Mouse (Mus musculus): ENCODE data around the gene Ppp3r1. TPM values are rescaled to one million over a fixed set of nuclear protein-coding genes. Genes with fewer than 3 reads are reported as not detected.

Gene Ppp3r1
- total and polyA plus RNA-seq, 3 experiments, result 31.8 to 128 (median 116) TPM

DNA sequence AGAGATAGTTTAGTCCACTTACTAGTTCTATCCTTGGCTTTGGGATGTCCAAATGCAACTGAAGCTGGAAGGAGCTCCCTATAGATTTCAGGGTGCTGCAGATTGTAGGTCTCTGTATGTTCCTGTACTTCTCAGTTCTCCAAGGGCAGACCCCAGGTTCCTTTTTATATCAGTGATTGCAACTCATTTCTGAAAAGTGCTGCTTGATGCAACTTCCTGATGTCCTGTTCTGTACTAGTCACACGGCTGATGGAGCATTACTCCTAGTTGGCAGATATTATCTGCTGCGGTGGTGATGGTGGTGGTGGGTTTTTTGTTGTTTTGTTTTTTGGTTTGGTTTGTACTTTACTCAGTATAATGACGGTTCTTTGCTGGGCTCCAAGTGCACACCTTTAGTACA lies 21.7 kb downstream of the Ppp3r1 start:
- peaks cover 6% of the 10 kb centered on the region for H3K9me3 ChIP-seq (replicated peaks; ENCODE audit: low read length)
- peaks cover 0 to 22% of the 10 kb centered on the region in 2 experiments for H3K36me3 ChIP-seq (replicated peaks in 1 of 2; ENCODE audit: control insufficient read depth in 1 of 2, insufficient read depth in 1 of 2, low read length in 1 of 2)
- no peaks in the 10 kb centered on the region for H3K27me3 ChIP-seq (replicated peaks)
- no peak overlapping the region for H3K4me2 ChIP-seq (ENCODE audit: insufficient read depth, low read depth, poor library complexity, severe bottlenecking)
- H3K27ac ChIP-seq (ENCODE audit: insufficient read depth, low read depth), result no peak overlapping the region
- in situ Hi-C loops (cut with MboI; ENCODE audit: low pct_ligation_motif_present, low pct_unique_long_range_greater_than_20kb, low sequenced_read_pairs) (no loop called here), dilution Hi-C loops (cut with MboI; ENCODE audit: extremely low pct_ligation_motif_present, extremely low pct_unique_long_range_greater_than_20kb, low sequenced_read_pairs) (no loop called here)
- no peak overlapping the region for H3K9ac ChIP-seq (ENCODE audit: insufficient read depth, low read depth)
- TF ChIP-seq MAFK (IDR thresholded peaks at IDR 0.05; ENCODE audit: insufficient replicate concordance, low read length), result no peak
- TF ChIP-seq MAX (IDR thresholded peaks at IDR 0.05; ENCODE audit: low read length), result no peak
- TF ChIP-seq CTCF (conservative IDR thresholded peaks at IDR 0.05 in 1 of 2, IDR thresholded peaks at IDR 0.05 in 1 of 2; ENCODE audit: low read depth in 2 of 2, low read length in 2 of 2), result no peak
- TF ChIP-seq ZMIZ1 (IDR thresholded peaks at IDR 0.05; ENCODE audit: low read depth, low read length), result no peak
- TF ChIP-seq IRF4 (IDR thresholded peaks at IDR 0.05; ENCODE audit: low read depth, low read length), result peak; percentile 48; the same call in 1 of the 2 replicates
- no peak for TF ChIP-seq KAT2A (IDR thresholded peaks at IDR 0.05; ENCODE audit: insufficient replicate concordance, low read length)
- no peak for TF ChIP-seq SIN3A (IDR thresholded peaks at IDR 0.05; ENCODE audit: low read length)
- TF ChIP-seq CHD2 (IDR thresholded peaks at IDR 0.05; ENCODE audit: low read length), result no peak
- no peak for TF ChIP-seq PAX5 (IDR thresholded peaks at IDR 0.05; ENCODE audit: low read length)
- TF ChIP-seq CHD1 (IDR thresholded peaks at IDR 0.05; ENCODE audit: low read depth, low read length), result no peak
- no peak for TF ChIP-seq RCOR1 (conservative IDR thresholded peaks at IDR 0.05; ENCODE audit: low read depth, low read length)
- peak; percentile 38; the same call in 1 of the 2 replicates for TF ChIP-seq EP300 (IDR thresholded peaks at IDR 0.05; ENCODE audit: low read length)
- TF ChIP-seq RAD21 (IDR thresholded peaks at IDR 0.05; ENCODE audit: low read depth, low read length), result no peak
- no peak for TF ChIP-seq USF2 (conservative IDR thresholded peaks at IDR 0.05; ENCODE audit: low read depth, low read length)
- no peak for TF ChIP-seq BHLHE40 (IDR thresholded peaks at IDR 0.05; ENCODE audit: low read depth, low read length)
- peaks cover 39% of the 10 kb centered on the region for H3K79me2 ChIP-seq (replicated peaks; ENCODE audit: control insufficient read depth, extremely low read depth, insufficient read depth, poor library complexity, severe bottlenecking)
- H3K4me3 ChIP-seq (replicated peaks in 1 of 3; ENCODE audit: low read depth in 2 of 3, low read length in 2 of 3, poor library complexity in 1 of 3), result no peak overlapping the region
- peaks cover 5 to 80% of the 10 kb centered on the region in 2 experiments; a peak in 3 of 4 replicates for H3K4me1 ChIP-seq (ENCODE audit: control insufficient read depth in 1 of 2, insufficient read depth in 2 of 2)
- peak; percentile 42 for DNase-seq (ENCODE audit: extremely low read depth)

DNA sequence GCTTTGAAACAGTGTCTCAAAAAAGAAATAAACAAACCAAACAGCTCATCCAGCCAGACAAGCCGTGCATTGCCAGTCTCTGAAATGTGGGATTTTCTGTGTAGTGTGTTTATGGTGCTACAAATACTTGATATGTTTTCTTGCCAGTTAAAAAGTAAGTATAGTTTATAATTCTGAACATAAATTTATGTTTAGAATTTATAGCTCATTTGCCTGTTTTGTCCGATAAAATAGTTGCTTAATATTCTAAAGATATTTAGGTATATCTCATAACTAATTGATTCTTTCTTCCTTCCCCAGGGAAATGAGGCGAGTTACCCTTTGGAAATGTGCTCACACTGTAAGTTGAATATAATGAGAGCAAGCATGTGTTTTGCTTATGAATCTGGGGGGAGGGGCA lies 22.7 kb downstream of the Ppp3r1 start, which contains the start of gene Wdr92:
Wdr92 (plus strand) TSS at position 301 of the 400 bp plus-strand sequence.
- H3K36me3 ChIP-seq (replicated peaks in 1 of 2; ENCODE audit: control insufficient read depth in 1 of 2, insufficient read depth in 1 of 2, low read length in 1 of 2), result peaks cover 0 to 30% of the 10 kb centered on the region in 2 experiments
- no peak within 1 kb of the TSS for H3K4me3 ChIP-seq (replicated peaks in 1 of 3; ENCODE audit: low read depth in 2 of 3, low read length in 2 of 3, poor library complexity in 1 of 3)
- in situ Hi-C loops (cut with MboI; ENCODE audit: low pct_ligation_motif_present, low pct_unique_long_range_greater_than_20kb, low sequenced_read_pairs) (no loop called here), dilution Hi-C loops (cut with MboI; ENCODE audit: extremely low pct_ligation_motif_present, extremely low pct_unique_long_range_greater_than_20kb, low sequenced_read_pairs) (no loop called here)
- H3K4me1 ChIP-seq (ENCODE audit: control insufficient read depth in 1 of 2, insufficient read depth in 2 of 2), result peaks cover 5 to 81% of the 10 kb centered on the region in 2 experiments; a peak in 3 of 4 replicates
- no peak for TF ChIP-seq MAX (IDR thresholded peaks at IDR 0.05; ENCODE audit: low read length)
- TF ChIP-seq RAD21 (IDR thresholded peaks at IDR 0.05; ENCODE audit: low read depth, low read length), result no peak
- no peak for TF ChIP-seq SIN3A (IDR thresholded peaks at IDR 0.05; ENCODE audit: low read length)
- peaks cover 29% of the 10 kb centered on the region for H3K79me2 ChIP-seq (replicated peaks; ENCODE audit: control insufficient read depth, extremely low read depth, insufficient read depth, poor library complexity, severe bottlenecking)
- H3K4me2 ChIP-seq (ENCODE audit: insufficient read depth, low read depth, poor library complexity, severe bottlenecking), result no peak within 1 kb of the TSS
- no peak within 1 kb of the TSS for H3K9ac ChIP-seq (ENCODE audit: insufficient read depth, low read depth)
- H3K27ac ChIP-seq (ENCODE audit: insufficient read depth, low read depth), result no peak within 1 kb of the TSS
- no peaks in the 10 kb centered on the region for H3K27me3 ChIP-seq (replicated peaks)
- DNase-seq (ENCODE audit: extremely low read depth), result no peak
- H3K9me3 ChIP-seq (replicated peaks; ENCODE audit: low read length), result peaks cover 6% of the 10 kb centered on the region
